Mouse (Mus musculus): ENCODE data around the gene Wasf3.

DNA sequence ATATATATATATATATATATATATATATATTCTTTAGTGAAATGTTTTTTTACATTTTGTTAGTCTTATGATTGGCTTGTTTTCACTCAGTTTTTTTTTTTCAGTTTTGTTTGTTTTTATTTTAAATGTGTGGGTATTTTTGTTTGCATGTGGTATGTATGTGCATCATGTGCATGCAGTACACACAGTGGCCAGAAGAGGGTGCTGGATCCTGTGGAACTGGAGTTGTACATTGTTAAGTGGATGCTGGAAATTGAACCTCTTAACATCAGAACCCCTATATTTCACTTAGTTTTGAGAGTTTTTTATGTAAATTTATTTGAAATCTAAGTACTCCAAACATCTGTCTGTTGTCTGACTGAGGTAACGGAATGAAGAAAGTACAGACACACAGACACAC lies 21.3 kb downstream of the Wasf3 start:
- no peak for TF ChIP-seq POLR2A (IDR thresholded peaks at IDR 0.05; ENCODE audit: borderline replicate concordance, extremely low read depth, insufficient read depth, insufficient read length, poor library complexity, severe bottlenecking)
- peak; percentile 42; the same call in 1 of the 2 replicates for TF ChIP-seq CTCF (IDR thresholded peaks at IDR 0.05; ENCODE audit: borderline replicate concordance, extremely low read depth, insufficient read depth, insufficient read length)

All from brain, embryonic 14.5 days (tissue).